Mouse (Mus musculus) inflammation-experienced regulatory T-cells, adult 6 months (primary cell): ENCODE measurements around the gene Angptl2. TPM values are rescaled to one million over a fixed set of nuclear protein-coding genes. Genes with fewer than 3 reads are reported as not detected.

ENCODE experiments used
- ATAC-seq: one replicate; pipeline ENCODE4 v1.8.0; 2017
- polyA plus RNA-seq, 3 experiments: library from polyadenylated mRNA; unstranded; fragments of 100-300 nt; shearing (Covaris generic); gene quantifications; one replicate each; pipeline ENCODE4 v1.2.1; 2017

Gene Angptl2
- polyA plus RNA-seq, 3 experiments from 2014 or later = 17.1 to 19.5 (median 19.3) TPM

GRCm38 (mm10) chr2:33271511-33271910 is 55.6 kb downstream of the Angptl2 start:
- ATAC-seq = no peak

GRCm38 (mm10) chr2:33272665-33273439 is 57.0 kb downstream of the Angptl2 start:
- no peak for ATAC-seq

GRCm38 (mm10) chr2:33274719-33275490 is 59.0 kb downstream of the Angptl2 start:
- ATAC-seq = no peak

GRCm38 (mm10) chr2:33279758-33280157 is 63.9 kb downstream of the Angptl2 start:
- ATAC-seq = no peak

- no peak for ATAC-seq
Measured at GRCm38 (mm10) chr2:33280525-33280924, 64.7 kb downstream of the Angptl2 start.

- no peak for ATAC-seq
Measured at GRCm38 (mm10) chr2:33281807-33282206, 65.9 kb downstream of the Angptl2 start.

- ATAC-seq = no peak
Measured at GRCm38 (mm10) chr2:33282877-33283276, 67.0 kb downstream of the Angptl2 start.

- no peak for ATAC-seq
Measured at GRCm38 (mm10) chr2:33283674-33284073, 67.8 kb downstream of the Angptl2 start.

- ATAC-seq = no peak
Measured at GRCm38 (mm10) chr2:33288837-33289236, 73.0 kb downstream of the Angptl2 start.

- no peak for ATAC-seq
Measured at GRCm38 (mm10) chr2:33290491-33290890, 74.6 kb downstream of the Angptl2 start.

GRCm38 (mm10) chr2:33292057-33292456 is 76.2 kb downstream of the Angptl2 start:
- no peak for ATAC-seq

GRCm38 (mm10) chr2:33295115-33295514 is 79.2 kb downstream of the Angptl2 start:
- ATAC-seq = no peak

Other genes starting within 250 kb of the Angptl2 start
- 1 to 10 TPM; 2.0 to 5.0 (median 2.5) TPM for gene Slc2a8, start 234.0 kb upstream of the Angptl2 start, polyA plus RNA-seq
- under 1 TPM in 2 of 3 experiments, not detected in 1; 0.18 to 0.44 TPM for gene Garnl3, start 84.4 kb upstream of the Angptl2 start, polyA plus RNA-seq
- 10 to 100 TPM in 1 of 3 experiments, 1 to 10 TPM in 2; 5.2 to 14.8 (median 7.4) TPM for gene Ralgps1, start 155.4 kb downstream of the Angptl2 start, polyA plus RNA-seq
- gene Zbtb34, start 215.3 kb downstream of the Angptl2 start, polyA plus RNA-seq = 1 to 10 TPM in 1 of 3 experiments, under 1 TPM in 2; 0.72 to 1.0 (median 0.95) TPM